ENCODE assay signal across 8 mouse cellular contexts in the genomic region with DNA sequence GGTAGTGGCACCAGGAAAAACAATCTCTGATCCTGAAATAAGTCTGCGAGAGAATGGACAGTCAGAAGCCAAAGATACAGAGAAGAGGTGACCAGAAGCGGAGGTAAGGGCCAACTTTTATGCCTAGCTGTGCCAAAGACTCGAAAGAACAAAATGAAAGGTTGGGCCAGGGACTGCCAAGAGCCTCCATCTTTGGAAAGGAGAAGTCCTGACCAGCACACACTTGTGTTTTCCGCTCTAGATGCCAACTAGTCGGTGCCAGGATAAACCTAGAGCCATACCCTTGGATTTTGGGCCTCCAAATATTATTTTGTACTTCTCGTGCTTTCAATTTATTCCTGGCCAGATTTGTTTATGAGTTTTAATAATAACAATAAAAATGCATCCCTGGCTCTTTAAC. TPM values are rescaled to one million over a fixed set of nuclear protein-coding genes. Genes with fewer than 3 reads are reported as not detected.
DNase-seq lines count a peak whose midpoint lies in the region; ATAC-seq lines count a peak whose summit lies in the region.

No protein-coding gene starts in this region.

- ATAC-seq in kidney, embryonic 16.5 days (ENCODE audit: low FRiP score, low TSS enrichment) = no peak
- no peak for ATAC-seq in forebrain, embryonic 13.5 days
- ATAC-seq in intestine, embryonic 15.5 days = no peak
- ATAC-seq in neural tube, embryonic 13.5 days (ENCODE audit: low read depth) = 0 out of 2 replicates have a peak, but pooled peaks have one; percentile 10

- peaks cover 11% of the 10 kb centered on the region; the same call in 1 of the 2 replicates for H3K36me3 ChIP-seq in kidney, embryonic 16.5 days (ENCODE audit: insufficient read depth, low read length)
- H3K36me3 ChIP-seq in forebrain, embryonic 13.5 days (ENCODE audit: poor library complexity, severe bottlenecking) = 0 out of 2 replicates have a peak, but pooled peaks cover under 1% of the 10 kb centered on the region
- H3K36me3 ChIP-seq in intestine, embryonic 15.5 days = peaks cover 3% of the 10 kb centered on the region; the same call in 1 of the 2 replicates
- H3K36me3 ChIP-seq in neural tube, embryonic 13.5 days = no peaks in the 10 kb centered on the region

- no peak overlapping the region for H3K4me3 ChIP-seq in kidney, embryonic 16.5 days (ENCODE audit: low read length)
- H3K4me3 ChIP-seq in forebrain, embryonic 13.5 days = peak overlapping the region; percentile 11; the same call in 1 of the 2 replicates
- H3K4me3 ChIP-seq in intestine, embryonic 15.5 days (replicated peaks) = no peak overlapping the region
- H3K4me3 ChIP-seq in neural tube, embryonic 13.5 days = peak overlapping the region; percentile 17; the same call in 1 of the 2 replicates

- H3K9me3 ChIP-seq in kidney, embryonic 16.5 days (ENCODE audit: low read length) = no peaks in the 10 kb centered on the region
- H3K9me3 ChIP-seq in forebrain, embryonic 13.5 days (replicated peaks) = no peaks in the 10 kb centered on the region
- H3K9me3 ChIP-seq in intestine, embryonic 15.5 days = no peaks in the 10 kb centered on the region
- H3K9me3 ChIP-seq in neural tube, embryonic 13.5 days = no peaks in the 10 kb centered on the region

- no peak for DNase-seq in kidney, postnatal 4 days
- no peak for DNase-seq in B cell, adult 2 months
- no peak for DNase-seq in ovary, postnatal 36 days (ENCODE audit: low spot score)
- no peak for DNase-seq in frontal cortex, postnatal 14 days (ENCODE audit: low spot score in 2 of 2)

- peak overlapping the region; percentile 86; the same call in 1 of the 2 replicates for H3K27ac ChIP-seq in kidney, embryonic 16.5 days (ENCODE audit: low read length)
- peak overlapping the region; percentile 93 for H3K27ac ChIP-seq in forebrain, embryonic 13.5 days
- H3K27ac ChIP-seq in intestine, embryonic 15.5 days = 0 out of 2 replicates have a peak overlapping the region, but pooled peaks have one; percentile 48
- peak overlapping the region; percentile 90 for H3K27ac ChIP-seq in neural tube, embryonic 13.5 days (replicated peaks)

- H3K27me3 ChIP-seq in kidney, embryonic 16.5 days (ENCODE audit: insufficient read depth, low read length) = no peaks in the 10 kb centered on the region
- H3K27me3 ChIP-seq in forebrain, embryonic 13.5 days = no peaks in the 10 kb centered on the region
- no peaks in the 10 kb centered on the region for H3K27me3 ChIP-seq in intestine, embryonic 15.5 days (replicated peaks)
- no peaks in the 10 kb centered on the region for H3K27me3 ChIP-seq in neural tube, embryonic 13.5 days

- no peak overlapping the region for H3K9ac ChIP-seq in kidney, embryonic 16.5 days (replicated peaks; ENCODE audit: low read length)
- 0 out of 2 replicates have a peak overlapping the region, but pooled peaks have one; percentile 27 for H3K9ac ChIP-seq in forebrain, embryonic 13.5 days
- no peak overlapping the region for H3K9ac ChIP-seq in intestine, embryonic 15.5 days
- peak overlapping the region; percentile 44; the same call in 1 of the 2 replicates for H3K9ac ChIP-seq in neural tube, embryonic 13.5 days

- whole genome bisulfite sequencing in kidney, embryonic 16.5 days = 50% methylated on average over 6 of the region's 6 CpGs
- WGBS in forebrain, embryonic 13.5 days = 57% methylated on average over 6 of the region's 6 CpGs
- WGBS in intestine, embryonic 15.5 days = 60% methylated on average over 6 of the region's 6 CpGs
- WGBS in neural tube, embryonic 13.5 days = 58% methylated on average over 6 of the region's 6 CpGs

- H3K4me1 ChIP-seq in kidney, embryonic 16.5 days (ENCODE audit: insufficient read depth, low read length) = peaks cover 75% of the 10 kb centered on the region
- peaks cover 91% of the 10 kb centered on the region for H3K4me1 ChIP-seq in forebrain, embryonic 13.5 days
- H3K4me1 ChIP-seq in intestine, embryonic 15.5 days (replicated peaks) = peaks cover 57% of the 10 kb centered on the region
- H3K4me1 ChIP-seq in neural tube, embryonic 13.5 days (replicated peaks) = peaks cover 92% of the 10 kb centered on the region

- H3K4me2 ChIP-seq in kidney, embryonic 16.5 days (replicated peaks; ENCODE audit: low read depth, low read length) = peak overlapping the region; percentile 38
- peak overlapping the region; percentile 51 for H3K4me2 ChIP-seq in forebrain, embryonic 13.5 days
- H3K4me2 ChIP-seq in intestine, embryonic 15.5 days (replicated peaks) = 0 out of 2 replicates have a peak overlapping the region, but pooled peaks have one; percentile 51
- H3K4me2 ChIP-seq in neural tube, embryonic 13.5 days = peak overlapping the region; percentile 52

RNA-seq across cellular contexts. Expression of a gene that starts 27.6 kb away (rescaled TPM):
- 30.5 and 35.0 TPM in 2 replicates for polyA plus RNA-seq in kidney, embryonic 16.5 days (2015; fragmentation: Nextera tagmentation; extraction: Ambion mirVana)
- polyA plus RNA-seq in forebrain, embryonic 13.5 days (2015; fragmentation: Nextera tagmentation; extraction: Ambion mirVana) = 44.7 and 48.9 TPM in 2 replicates
- 21.6 and 24.9 TPM in 2 replicates for polyA plus RNA-seq in intestine, embryonic 15.5 days (2015; fragmentation: Nextera tagmentation; extraction: Ambion mirVana)
- polyA plus RNA-seq in neural tube, embryonic 13.5 days (2015; fragmentation: Nextera tagmentation; extraction: Ambion mirVana) = 31.8 and 37.3 TPM in 2 replicates

RNA-seq across cellular contexts. Expression of a gene that starts 56.6 kb away (rescaled TPM):
- 19.2 and 22.7 TPM in 2 replicates for polyA plus RNA-seq in kidney, embryonic 16.5 days (2015; fragmentation: Nextera tagmentation; extraction: Ambion mirVana)
- 13.6 and 14.5 TPM in 2 replicates for polyA plus RNA-seq in forebrain, embryonic 13.5 days (2015; fragmentation: Nextera tagmentation; extraction: Ambion mirVana)
- 16.9 and 17.7 TPM in 2 replicates for polyA plus RNA-seq in intestine, embryonic 15.5 days (2015; fragmentation: Nextera tagmentation; extraction: Ambion mirVana)
- polyA plus RNA-seq in neural tube, embryonic 13.5 days (2015; fragmentation: Nextera tagmentation; extraction: Ambion mirVana) = 12.3 and 14.2 TPM in 2 replicates

Comparison
In these comparisons a context has a peak if more than half of its experiments do, and no peak if none do; other contexts are left out.
1. H3K4me3 ChIP-seq: peak in forebrain, embryonic 13.5 days (single experiment) and neural tube, embryonic 13.5 days (single experiment); none in kidney, embryonic 16.5 days (single experiment) and intestine, embryonic 15.5 days (single experiment).
2. H3K9ac ChIP-seq: peak in forebrain, embryonic 13.5 days (single experiment) and neural tube, embryonic 13.5 days (single experiment); none in kidney, embryonic 16.5 days (single experiment) and intestine, embryonic 15.5 days (single experiment).
3. Peak in every context shown above with its lines, with median percentiles within 50 percentile points of each other: H3K27ac ChIP-seq and H3K4me2 ChIP-seq.